Mouse (Mus musculus): ENCODE results near the gene Fgf16.

Fgf16 gene

DNA sequence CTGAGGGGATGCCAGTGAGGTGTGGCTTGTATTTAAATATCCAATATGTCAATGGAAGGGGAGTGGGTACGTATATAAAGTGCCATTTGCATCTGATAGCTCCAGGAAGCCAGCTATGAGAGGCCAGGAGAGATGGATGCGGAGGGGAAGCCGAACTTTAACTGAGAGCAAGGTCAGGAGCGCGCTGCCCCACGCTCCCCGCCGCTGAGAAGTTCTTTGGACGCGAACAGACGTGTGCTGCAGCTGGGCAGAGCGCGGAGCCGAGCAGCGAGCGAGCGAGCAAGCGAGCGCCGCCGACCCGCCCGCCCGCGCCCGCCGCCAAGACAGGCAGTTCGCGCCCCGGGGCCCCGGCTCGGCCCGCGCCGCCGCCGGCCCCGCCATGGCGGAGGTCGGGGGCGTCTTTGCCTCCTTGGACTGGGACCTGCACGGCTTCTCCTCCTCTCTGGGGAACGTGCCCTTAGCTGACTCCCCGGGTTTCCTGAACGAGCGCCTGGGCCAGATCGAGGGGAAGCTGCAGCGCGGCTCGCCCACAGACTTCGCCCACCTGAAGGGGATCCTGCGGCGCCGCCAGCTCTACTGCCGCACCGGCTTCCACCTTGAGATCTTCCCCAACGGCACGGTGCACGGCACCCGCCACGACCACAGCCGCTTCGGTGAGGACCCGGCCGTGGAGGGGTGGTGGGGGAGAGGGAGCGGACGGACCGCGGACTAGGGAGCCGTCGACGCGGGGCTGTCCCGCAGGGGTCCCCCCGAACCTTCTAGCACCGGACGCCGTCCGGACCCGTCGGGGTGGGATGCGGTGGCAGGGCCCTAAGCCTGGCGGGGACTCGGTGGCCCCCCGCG is at the start of gene Fgf16:
Gene Fgf16, plus strand, starts transcription at position 118 of the 843 bp plus-strand sequence.
- DNase-seq (ENCODE audit: low spot score in 2 of 2): no peak

DNA sequence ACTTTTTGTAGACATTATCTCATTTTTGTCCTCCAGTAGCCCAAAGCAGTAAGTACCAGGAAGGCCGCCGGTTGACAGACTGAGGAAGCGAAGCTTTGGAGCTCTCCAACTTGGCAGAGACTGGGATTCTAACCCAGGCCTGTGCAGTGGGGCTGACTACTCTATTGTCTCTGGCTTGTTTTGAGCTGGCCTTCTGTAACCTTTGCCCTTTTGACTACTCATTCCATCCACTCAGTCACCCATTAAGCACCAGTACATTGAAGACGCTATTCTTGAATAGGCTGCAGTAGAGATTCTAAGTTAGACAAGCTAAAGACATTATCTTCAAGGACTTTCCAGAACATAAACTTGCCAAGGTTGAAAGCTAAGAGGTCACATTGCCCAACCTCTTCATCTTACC is 49.3 kb upstream of the Fgf16 start:
- no peak for DNase-seq (ENCODE audit: low spot score in 2 of 2)

DNA sequence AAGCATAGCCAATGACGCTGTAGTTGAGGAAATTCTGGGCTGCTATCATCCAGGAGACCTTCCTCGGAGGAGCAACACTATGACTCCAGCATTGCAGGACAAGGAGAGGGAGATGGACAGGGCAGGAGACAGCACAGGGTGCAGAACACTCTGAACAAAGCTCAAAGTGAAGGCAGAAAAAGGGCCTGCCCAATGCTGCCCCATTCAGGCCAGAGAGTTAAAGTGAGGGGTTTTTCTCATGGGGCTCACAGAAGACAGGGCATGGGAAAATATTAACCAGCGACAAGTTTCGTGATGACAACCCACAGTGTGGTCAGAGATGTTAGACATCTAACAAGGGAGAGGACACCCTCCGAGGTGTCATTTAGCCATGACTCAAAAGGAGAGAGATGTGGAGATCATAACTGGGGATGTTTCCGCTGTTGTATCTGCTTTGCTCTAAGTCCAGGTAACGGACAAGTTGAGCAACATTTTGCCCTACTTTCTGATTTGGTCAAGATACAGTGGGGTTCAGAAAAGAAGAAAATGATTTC is 48.2 kb upstream of the Fgf16 start:
- DNase-seq (ENCODE audit: low spot score in 2 of 2): no peak

DNA sequence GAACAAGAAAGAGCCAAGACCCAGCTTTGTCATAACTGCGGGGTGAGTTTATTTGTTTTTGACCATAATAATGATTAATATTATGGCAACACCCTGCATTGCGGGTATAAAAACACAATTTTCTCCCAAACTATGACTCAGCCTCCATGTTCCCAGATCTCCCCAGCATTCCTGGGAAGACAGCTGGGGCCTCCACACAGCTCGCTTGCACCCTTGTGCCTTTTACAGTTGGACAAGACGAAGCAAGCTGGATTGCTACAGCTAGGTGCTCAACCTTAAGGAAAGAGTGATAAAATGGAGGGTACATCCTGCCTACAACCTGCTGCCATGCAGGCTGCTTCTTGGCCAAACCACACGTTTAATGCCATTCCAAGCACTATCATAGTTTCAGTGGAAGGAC is 45.7 kb upstream of the Fgf16 start:
- no peak for DNase-seq (ENCODE audit: low spot score in 2 of 2)

DNA sequence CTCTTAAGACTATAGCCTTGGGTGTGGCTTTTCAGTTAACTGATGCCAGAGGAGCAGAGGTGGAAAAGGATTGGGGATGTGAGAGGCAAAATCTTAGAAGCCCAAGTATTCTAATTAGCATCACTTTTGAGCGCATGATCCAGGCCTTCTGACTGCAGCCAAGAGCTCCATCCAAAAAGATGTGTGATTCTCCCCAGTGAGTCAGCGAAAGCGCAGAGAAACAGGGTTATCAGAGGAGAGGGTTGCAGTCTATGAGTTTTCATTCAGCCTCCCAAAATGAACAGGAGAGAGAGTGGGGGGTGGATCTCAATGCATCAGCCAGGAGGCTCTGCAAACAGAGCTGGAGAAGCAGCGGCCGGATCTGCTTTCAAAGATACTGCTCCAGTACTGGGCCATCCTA is 45.1 kb upstream of the Fgf16 start:
- DNase-seq (ENCODE audit: low spot score in 2 of 2): no peak

- DNase-seq (ENCODE audit: low spot score in 2 of 2): no peak
Measured at GRCm38 (mm10) chrX:105724174-105724573, 39.9 kb upstream of the Fgf16 start.

- no peak for DNase-seq (ENCODE audit: low spot score in 2 of 2)
Measured at GRCm38 (mm10) chrX:105762847-105763527, 1.1 kb upstream of the Fgf16 start.

GRCm38 (mm10) chrX:105763612-105764011 is 467 bp upstream of the Fgf16 start:
- no peak for DNase-seq (ENCODE audit: low spot score in 2 of 2)

GRCm38 (mm10) chrX:105765005-105765706 is 1.1 kb downstream of the Fgf16 start:
- no peak for DNase-seq (ENCODE audit: low spot score in 2 of 2)

- no peak for DNase-seq (ENCODE audit: low spot score in 2 of 2)
Measured at GRCm38 (mm10) chrX:105766013-105766412, 1.9 kb downstream of the Fgf16 start.

- no peak for DNase-seq (ENCODE audit: low spot score in 2 of 2)
Measured at GRCm38 (mm10) chrX:105767177-105767764, 3.2 kb downstream of the Fgf16 start.

- no peak for DNase-seq (ENCODE audit: low spot score in 2 of 2)
Measured at GRCm38 (mm10) chrX:105767932-105768331, 3.9 kb downstream of the Fgf16 start.

GRCm38 (mm10) chrX:105773281-105773680 is 9.2 kb downstream of the Fgf16 start:
- DNase-seq (ENCODE audit: low spot score in 2 of 2): no peak

GRCm38 (mm10) chrX:105794806-105795403 is 30.8 kb downstream of the Fgf16 start:
- no peak for DNase-seq (ENCODE audit: low spot score in 2 of 2)

- DNase-seq (ENCODE audit: low spot score in 2 of 2): no peak
Measured at GRCm38 (mm10) chrX:105824462-105824861, 60.4 kb downstream of the Fgf16 start.

Data from right cerebral cortex, adult 2 months (tissue).